Mouse (Mus musculus) liver, postnatal 0 days (tissue): ENCODE data around the gene Alkbh6.

ENCODE experiments used
- CTCF ChIP-seq: sonication (generic); IDR thresholded peaks from 2 replicates; pipeline ENCODE4 v1.5.1; 2016; ENCODE audit warnings: antibody characterized with exemption, low read depth
- EP300 ChIP-seq: IDR thresholded peaks from 2 replicates; pipeline ENCODE4 v1.6.1; 2016; ENCODE audit warnings: antibody characterized with exemption, low read depth, mild to moderate bottlenecking

DNA sequence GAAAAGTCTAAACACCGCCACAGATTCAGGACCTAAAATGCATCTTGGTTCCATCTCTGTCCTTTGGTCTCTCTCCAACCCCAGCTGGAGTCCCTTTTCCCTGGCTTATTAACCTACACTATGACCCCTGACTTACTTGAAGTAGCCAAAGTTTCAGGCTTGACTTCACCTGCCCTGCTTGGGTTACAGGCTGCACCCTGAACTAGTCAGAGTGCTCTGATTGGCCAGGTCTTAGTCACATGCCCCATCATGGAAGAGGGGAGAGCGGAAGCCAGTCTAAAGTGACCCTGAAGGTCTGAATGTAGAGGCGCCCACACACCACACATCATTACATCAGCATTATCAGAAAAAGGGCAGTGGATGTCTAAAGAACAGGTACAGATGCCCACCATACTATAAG, 9.6 kb downstream of the Alkbh6 start:
- TF ChIP-seq EP300 (no peak), CTCF (no peak)
